Mouse (Mus musculus) megakaryocyte, embryonic 14.5 days (primary cell): ENCODE data around the gene Fam213b. TPM values are rescaled to one million over a fixed set of nuclear protein-coding genes. Genes with fewer than 3 reads are reported as not detected.

Experiments used
- H3K27me3 ChIP-seq: replicated peaks from 2 replicates; pipeline ENCODE3; 2012; ENCODE audit warnings: inconsistent platforms
- H3K36me3 ChIP-seq: replicated peaks from 2 replicates; pipeline ENCODE3; 2012; ENCODE audit warnings: low read length, inconsistent platforms, mixed read lengths
- H3K4me1 ChIP-seq: 2 replicates; pipeline ENCODE4 v1.6.1; 2012; ENCODE audit warnings: inconsistent platforms
- H3K4me3 ChIP-seq: replicated peaks from 2 replicates; pipeline ENCODE3; 2012; ENCODE audit warnings: moderate library complexity, mild to moderate bottlenecking, inconsistent platforms
- H3K9me3 ChIP-seq: 2 replicates; pipeline ENCODE4 v1.6.1; 2012; ENCODE audit warnings: inconsistent platforms
- FLI1 ChIP-seq: IDR thresholded peaks from 2 replicates; pipeline ENCODE4 v1.6.1; 2012; ENCODE audit warnings: low read length, inconsistent platforms, mixed read lengths
- GATA1 ChIP-seq: IDR thresholded peaks from 3 replicates; pipeline ENCODE4 v1.6.1; 2012; ENCODE audit warnings: mixed read lengths, low read length, inconsistent platforms, borderline replicate concordance
- polyA plus RNA-seq: library from polyadenylated mRNA; stranded (reverse); fragments of >175 nt; gene quantifications from 2 replicates; pipeline ENCODE4 v1.2.3, GENCODE M21; 2012; ENCODE audit warnings: low replicate concordance; ENCODE audit not compliant: insufficient read depth

Gene Fam213b
- polyA plus RNA-seq, 1 experiment: 13.1 TPM

DNA sequence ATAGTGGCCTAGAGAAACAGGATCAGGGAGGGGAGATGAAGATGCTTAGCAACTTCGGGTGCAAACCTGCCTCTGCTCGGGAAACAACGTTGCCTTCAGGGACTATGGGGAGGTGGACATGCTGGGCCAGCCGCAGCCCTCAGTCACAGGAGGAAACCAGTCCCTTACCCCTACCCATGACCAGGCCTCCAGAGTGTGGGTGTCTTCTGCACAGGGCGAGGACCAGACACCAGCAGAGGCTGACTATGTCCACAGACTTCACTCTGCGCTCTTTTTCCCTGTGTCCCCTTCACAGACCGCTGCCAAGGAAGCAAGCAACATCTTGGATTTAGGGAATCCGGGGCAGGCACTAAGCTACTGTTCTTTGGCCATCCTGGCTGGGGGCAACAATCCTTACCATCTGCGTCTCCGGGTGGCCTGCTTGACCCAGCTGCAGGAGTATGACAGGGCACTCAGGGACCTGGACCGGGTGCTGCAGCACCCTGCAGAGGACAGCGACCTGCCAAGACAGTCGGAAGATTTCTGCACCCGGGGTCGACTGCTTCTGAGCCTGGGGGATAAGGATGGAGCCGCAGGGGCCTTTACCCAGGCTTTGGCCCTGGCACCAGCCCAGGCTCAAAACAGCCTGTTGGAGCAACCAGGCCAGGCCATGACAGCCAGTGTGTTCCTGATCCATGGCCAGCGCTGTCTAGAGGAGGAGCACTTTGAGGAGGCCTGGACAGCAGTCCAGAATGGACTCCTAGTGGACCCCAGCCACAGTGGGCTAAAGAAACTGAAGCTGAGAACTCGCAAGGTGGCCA, 33.8 kb downstream of the Fam213b start:
- H3K4me3 ChIP-seq: peak overlapping the region; percentile 91
- peaks cover 51% of the 10 kb centered on the region for H3K27me3 ChIP-seq
- no peak for TF ChIP-seq GATA1
- TF ChIP-seq FLI1: no peak
- peaks cover 28% of the 10 kb centered on the region for H3K4me1 ChIP-seq
- no peaks in the 10 kb centered on the region for H3K9me3 ChIP-seq
- no peaks in the 10 kb centered on the region for H3K36me3 ChIP-seq

DNA sequence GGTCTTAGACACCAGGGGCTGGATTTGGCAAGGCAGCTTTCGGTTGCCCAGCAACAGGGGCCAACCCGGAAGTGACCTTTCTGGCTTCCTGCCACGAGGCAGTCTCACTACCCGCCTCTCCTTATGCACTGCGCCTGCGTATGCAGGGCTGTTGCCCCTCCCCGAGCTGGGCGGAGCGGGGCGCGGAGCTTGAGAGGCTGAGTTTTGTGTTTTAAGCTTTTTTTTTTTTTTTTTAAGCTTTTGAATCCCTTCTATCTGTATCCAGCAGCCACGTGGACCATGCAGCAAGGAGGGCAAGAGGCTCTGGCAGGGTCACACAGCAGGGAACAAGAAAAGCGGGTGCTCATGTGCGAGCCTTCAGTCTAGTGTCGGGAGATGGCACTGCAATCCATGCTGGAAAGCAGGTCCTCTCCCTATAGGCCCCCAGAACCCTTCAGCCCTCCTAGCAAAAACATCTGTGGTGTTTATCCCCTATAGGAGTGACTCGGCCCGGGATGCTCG, 34.6 kb downstream of the Fam213b start:
- Histone ChIP-seq H3K9me3 (no peaks in the 10 kb centered on the region), H3K36me3 (no peaks in the 10 kb centered on the region), H3K4me1 (peaks cover 33% of the 10 kb centered on the region), H3K27me3 (peaks cover 54% of the 10 kb centered on the region), H3K4me3 (peak overlapping the region; percentile 91)
- TF ChIP-seq FLI1 (no peak), GATA1 (no peak)

DNA sequence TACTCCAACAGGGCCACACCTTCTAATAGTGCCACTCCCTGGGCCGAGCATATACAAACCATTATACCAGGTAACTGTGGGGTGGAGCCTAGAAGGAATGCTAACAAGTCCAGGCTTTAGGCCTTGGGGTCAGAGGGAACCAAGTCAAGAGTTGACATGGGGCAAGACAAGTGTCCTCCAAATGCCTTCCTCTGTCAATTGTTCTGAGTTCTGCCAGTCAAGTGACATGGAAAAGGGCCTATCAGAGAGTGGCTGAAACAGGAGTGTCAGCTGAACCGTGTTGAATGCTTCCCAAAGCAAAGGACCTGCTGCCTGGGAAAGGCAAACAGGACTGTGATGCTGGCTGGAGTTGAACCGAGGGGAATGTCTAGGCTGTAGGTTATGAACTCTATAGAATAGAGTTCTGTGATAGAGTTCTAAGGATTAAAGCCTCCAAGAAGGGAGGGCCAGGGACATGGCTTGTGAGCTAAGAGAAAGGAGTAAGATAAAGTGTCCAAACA, 35.4 kb downstream of the Fam213b start:
- H3K4me1 ChIP-seq: peaks cover 33% of the 10 kb centered on the region
- no peaks in the 10 kb centered on the region for H3K9me3 ChIP-seq
- TF ChIP-seq FLI1: no peak
- TF ChIP-seq GATA1: no peak
- H3K27me3 ChIP-seq: peaks cover 54% of the 10 kb centered on the region
- no peaks in the 10 kb centered on the region for H3K36me3 ChIP-seq
- H3K4me3 ChIP-seq: no peak overlapping the region

DNA sequence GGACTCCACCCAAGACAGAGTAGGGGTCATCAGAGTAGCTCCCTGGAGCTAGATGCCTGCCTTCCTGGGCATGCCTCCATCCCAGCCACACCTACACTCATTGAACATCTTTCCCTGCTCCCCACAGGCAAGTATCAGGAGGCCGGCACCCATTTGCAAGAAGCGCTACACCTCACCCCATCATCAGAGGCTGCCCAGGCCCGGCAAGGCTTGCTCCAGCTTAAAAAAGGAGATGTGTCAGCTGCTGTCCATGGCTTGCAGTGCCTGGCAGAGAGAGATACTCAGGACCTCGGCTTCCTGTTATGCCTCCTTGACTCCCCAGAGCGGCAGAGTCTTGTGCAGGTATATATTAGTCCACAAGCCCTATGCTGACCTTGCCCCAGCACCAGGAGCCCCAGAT, 37.0 kb downstream of the Fam213b start:
- no peak for TF ChIP-seq GATA1
- TF ChIP-seq FLI1: no peak
- Histone ChIP-seq H3K27me3 (peaks cover 56% of the 10 kb centered on the region), H3K4me1 (peaks cover 29% of the 10 kb centered on the region), H3K36me3 (no peaks in the 10 kb centered on the region), H3K4me3 (peak overlapping the region; percentile 77), H3K9me3 (peaks cover 5% of the 10 kb centered on the region)

DNA sequence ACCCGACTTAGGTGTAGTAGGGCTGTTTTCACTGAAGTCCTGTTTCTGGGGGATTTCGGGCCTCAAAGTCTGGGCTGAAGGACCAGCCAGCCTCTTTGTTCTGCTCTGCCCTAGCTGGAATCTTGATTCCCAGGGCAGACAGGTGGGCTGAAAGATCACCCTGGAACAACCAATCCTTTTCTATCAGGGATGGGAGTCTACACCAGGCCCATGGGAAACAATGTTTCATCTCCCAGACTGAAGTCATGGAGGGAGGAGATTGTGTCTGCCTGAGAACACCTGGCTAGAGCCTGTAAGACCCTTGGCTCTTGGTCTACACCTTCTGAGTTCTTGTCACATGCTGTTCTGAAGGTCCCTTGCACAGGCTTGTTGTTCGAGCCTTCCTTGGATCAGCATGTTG, 40.3 kb downstream of the Fam213b start:
- Histone ChIP-seq H3K4me1 (peaks cover 36% of the 10 kb centered on the region), H3K27me3 (peaks cover 75% of the 10 kb centered on the region), H3K36me3 (no peaks in the 10 kb centered on the region), H3K4me3 (no peak overlapping the region), H3K9me3 (peaks cover 9% of the 10 kb centered on the region)
- no peak for TF ChIP-seq GATA1

DNA sequence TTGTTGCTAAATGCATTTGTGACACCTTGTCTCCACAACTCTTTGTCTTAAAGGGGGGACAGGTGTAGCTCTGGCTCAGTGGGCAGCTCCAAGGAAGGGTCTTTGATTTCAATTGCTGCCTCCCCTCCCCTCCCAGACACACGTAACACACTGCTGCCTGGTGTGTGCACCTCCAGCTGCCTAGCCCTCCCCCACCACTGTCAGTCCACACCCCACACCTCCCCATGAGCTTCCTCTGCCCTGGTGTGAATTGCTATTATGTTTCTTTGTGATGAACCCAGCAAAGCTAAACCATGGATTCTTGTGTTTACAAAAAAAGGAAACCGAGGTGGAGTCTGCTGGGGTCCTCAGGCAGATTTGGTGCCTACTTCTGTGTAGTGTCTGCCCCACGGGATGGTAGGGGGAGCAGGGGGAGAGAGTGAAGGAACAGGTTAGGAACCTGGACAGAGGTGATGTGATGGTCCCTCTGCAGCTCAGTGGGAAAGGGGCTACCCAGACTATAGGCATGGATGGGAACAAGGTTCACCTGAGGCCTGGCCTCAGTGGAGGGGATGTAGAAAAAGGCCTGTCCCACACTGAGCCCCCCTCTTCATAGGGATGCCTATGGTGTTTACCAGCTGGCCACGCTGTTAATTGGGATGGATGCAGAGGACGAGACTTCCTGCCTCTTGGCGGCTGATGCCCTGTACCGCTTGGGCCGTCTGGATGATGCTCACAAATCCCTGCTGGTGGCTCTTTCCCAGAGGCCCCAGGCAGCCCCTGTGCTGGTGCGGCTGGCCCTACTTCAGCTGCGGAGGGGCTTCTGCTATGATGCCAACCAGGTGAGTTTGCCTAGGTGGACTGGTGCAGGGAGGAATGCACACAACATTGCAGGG, 41.3 kb downstream of the Fam213b start:
- H3K36me3 ChIP-seq: no peaks in the 10 kb centered on the region
- H3K9me3 ChIP-seq: peaks cover 9% of the 10 kb centered on the region
- no peak for TF ChIP-seq FLI1
- no peak overlapping the region for H3K4me3 ChIP-seq
- peaks cover 79% of the 10 kb centered on the region for H3K27me3 ChIP-seq
- peaks cover 36% of the 10 kb centered on the region for H3K4me1 ChIP-seq

DNA sequence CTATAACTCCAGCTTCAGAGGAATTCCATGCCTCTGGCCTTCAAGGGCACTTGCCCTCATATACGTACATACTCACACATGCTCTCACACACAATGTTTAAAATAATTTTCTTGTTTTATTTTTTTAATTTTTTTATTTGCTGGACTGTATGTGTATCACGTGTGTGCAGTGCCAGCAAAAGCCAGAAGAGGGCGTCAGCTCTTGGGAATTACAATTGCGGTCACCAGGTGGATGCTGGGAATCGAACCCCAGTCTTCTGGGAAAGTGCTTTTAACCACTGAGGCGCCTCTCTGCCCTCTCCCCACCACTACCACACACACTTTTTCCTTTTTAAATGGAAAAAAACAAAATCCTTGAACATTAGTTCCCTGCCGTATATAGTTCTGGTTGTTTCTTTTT, 42.1 kb downstream of the Fam213b start:
- H3K4me3 ChIP-seq: peak overlapping the region; percentile 91
- no peaks in the 10 kb centered on the region for H3K36me3 ChIP-seq
- H3K27me3 ChIP-seq: peaks cover 79% of the 10 kb centered on the region
- TF ChIP-seq GATA1 (no peak), FLI1 (no peak)
- H3K9me3 ChIP-seq: peaks cover 9% of the 10 kb centered on the region
- H3K4me1 ChIP-seq: peaks cover 32% of the 10 kb centered on the region

DNA sequence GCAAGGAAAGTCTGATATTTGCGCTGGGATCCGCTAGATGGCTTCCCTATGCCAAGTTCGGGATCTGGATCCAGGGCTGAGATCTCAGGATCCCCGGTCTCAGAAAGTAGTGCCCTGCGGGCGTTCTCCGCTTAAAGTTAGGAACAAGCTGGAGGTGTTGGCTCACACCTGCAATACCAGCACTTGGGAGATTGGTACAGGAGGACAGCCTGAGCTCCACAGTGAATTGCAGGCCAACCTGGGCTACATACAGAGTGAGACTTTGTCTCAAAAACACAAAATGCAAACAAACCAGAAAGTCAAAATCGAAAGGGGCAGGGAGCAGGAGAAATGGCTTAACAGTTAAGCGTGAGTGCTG, 42.5 kb downstream of the Fam213b start:
- H3K9me3 ChIP-seq: peaks cover 9% of the 10 kb centered on the region
- peaks cover 29% of the 10 kb centered on the region for H3K4me1 ChIP-seq
- H3K27me3 ChIP-seq: peaks cover 79% of the 10 kb centered on the region
- no peak for TF ChIP-seq FLI1
- TF ChIP-seq GATA1: no peak
- H3K36me3 ChIP-seq: no peaks in the 10 kb centered on the region
- peak overlapping the region; percentile 91 for H3K4me3 ChIP-seq

DNA sequence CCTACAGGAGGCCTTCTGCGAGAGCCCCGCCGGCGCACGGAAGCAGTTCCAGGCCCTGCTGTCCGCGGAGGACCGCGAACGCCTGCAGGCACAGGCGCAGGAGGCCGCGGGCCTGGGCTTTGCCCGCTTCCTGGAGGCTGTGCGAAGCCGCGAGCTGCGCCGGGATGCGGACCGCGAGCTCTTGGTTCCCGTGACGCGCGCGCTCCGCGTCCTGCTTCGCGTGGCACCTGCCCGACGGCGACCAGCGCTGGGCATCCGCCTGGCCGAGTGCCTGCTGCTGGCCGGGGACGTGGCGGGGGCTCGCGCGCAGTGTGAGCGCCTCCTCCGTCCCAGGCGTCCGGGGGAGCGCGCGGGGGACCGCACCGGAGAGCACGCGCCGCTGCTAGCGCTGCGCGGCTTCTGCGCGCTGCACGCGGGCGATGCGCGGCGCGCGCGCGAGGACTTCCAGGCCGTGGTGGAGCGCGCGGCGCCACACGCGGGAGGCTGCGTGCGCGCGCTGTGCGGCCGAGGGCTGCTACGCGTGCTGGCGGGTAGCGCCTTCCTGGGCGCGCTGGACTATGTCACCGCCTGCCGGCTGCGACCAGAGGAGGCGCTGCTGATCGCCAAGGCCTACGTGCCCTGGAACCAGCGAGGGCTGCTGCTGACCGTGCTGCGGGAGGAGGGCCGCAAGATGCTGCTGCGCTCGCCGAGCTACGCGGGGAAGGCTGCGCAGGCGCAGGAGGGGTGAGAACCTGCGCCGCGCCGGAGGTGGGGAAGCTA, 43.0 kb downstream of the Fam213b start:
- H3K36me3 ChIP-seq: no peaks in the 10 kb centered on the region
- H3K27me3 ChIP-seq: peaks cover 76% of the 10 kb centered on the region
- peaks cover 9% of the 10 kb centered on the region for H3K9me3 ChIP-seq
- peak overlapping the region; percentile 91 for H3K4me3 ChIP-seq
- H3K4me1 ChIP-seq: peaks cover 26% of the 10 kb centered on the region
- TF ChIP-seq GATA1 (no peak), FLI1 (no peak)
